Mouse (Mus musculus) spleen, adult 2 months (tissue): Measurements from ENCODE around the gene Pard6b.

Experiments
- CTCF ChIP-seq: fragments of 200-500 bp; IDR thresholded peaks from 2 replicates; pipeline ENCODE4 v1.5.1; 2011; ENCODE audit warnings: mild to moderate bottlenecking, inconsistent platforms; ENCODE audit not compliant: insufficient read depth, insufficient read length, insufficient replicate concordance; ENCODE audit errors: extremely low read depth
- POLR2A ChIP-seq: fragments of 200-500 bp; IDR thresholded peaks from 2 replicates; pipeline ENCODE4 v1.6.1; 2011; ENCODE audit warnings: low read depth, low read length, inconsistent platforms

DNA sequence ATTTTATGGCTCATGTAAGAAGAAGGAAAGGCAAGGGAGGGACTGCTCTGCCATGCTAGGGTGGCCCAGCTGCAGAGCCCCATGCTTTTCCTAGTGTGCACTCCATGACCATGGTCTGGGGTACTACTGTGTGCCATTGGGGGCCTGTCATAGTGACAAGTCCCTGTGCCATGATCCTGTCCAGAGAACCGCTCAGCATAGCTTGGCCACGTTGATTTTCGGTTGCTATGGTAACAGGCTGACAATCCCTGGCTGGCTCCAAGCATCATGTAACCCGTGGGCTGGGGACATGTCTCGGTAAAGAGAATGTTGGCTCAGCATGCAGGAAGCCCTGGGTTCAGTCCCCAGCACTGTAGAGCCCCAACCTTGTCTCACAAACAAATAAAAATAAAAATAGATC lies 63.0 kb downstream of the Pard6b start:
- TF ChIP-seq CTCF (no peak), POLR2A (no peak)
